Mouse (Mus musculus) megakaryocyte, adult 5-6 weeks (primary cell): ENCODE data around the gene Pcsk6. TPM values are rescaled to one million over a fixed set of nuclear protein-coding genes. Genes with fewer than 3 reads are reported as not detected.
"Not testable (repeated sequence)": the region's sequence is repeated elsewhere in the genome, so short reads cannot be mapped to it uniquely, and the experiment has no call there.

Experiments used
- ATAC-seq: 2 replicates; pipeline ENCODE4 v1.8.0; 2016; ENCODE audit warnings: mild to moderate bottlenecking, inconsistent platforms; ENCODE audit not compliant: poor library complexity, severe bottlenecking
- total RNA-seq, 2 experiments: library from RNA; stranded (forward) in 1 of 2; stranded (reverse) in 1 of 2; fragments of 153-499, 151-499 nt in 1 of 2; fragments of 221-1000, 200-1000 nt in 1 of 2; gene quantifications; 2 replicates each; pipeline versions ENCODE4 v1.2.3 to v1.2.4; 2015 to 2017

Gene Pcsk6
- total RNA-seq, 2 experiments from 2014 or later, result not detected

DNA sequence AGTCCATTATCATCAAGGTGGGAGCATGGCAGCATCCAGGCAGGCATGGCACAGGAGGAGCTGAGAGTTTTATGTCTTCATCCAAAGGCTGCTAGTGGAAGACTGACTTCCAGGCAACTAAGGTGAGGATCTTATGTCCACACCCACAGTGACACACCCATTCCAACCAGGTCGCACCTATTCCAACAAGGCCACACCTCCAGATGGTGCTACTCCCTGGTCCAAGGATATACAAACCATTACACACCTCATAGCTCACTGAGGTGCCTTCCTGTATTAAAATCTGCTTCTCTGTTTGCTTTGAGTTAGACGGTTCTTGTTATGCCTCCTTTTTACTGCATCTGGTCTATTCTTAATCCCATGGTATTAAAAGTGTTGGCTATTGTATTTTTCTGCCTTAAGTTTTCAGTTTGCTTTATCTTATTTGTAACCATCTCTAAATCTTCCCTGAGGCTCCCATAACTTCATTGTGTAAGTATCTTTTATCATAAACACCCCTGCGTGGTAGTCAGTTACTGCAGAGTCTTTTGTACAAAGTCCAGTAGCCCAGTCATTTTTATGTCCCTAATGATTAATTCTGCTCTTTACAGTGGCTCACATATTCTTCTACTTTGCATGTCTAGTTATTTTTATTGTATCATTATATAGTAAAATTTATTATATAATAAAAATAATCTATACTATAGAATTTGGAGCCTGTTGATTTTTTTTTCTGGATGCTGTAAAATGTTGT, 72.9 kb downstream of the Pcsk6 start:
- ATAC-seq, result not testable (repeated sequence)

DNA sequence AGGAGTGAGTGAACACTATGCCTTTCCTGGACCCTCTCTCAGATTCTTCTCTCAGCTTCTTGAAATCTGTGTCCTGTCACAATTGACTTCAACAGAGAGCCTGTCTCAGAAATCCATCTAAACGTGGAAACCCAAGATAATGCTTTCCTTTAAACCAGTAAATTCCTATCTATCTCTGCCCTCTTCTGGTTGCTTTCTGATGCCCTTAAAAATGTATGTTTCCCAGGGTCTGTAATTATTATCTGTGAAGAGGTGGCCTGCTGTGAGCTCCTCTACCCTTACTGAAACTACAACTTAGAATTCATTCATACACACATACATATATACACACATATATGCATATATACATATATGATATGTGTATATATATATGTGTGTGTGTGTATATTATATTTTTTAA, 73.7 kb downstream of the Pcsk6 start:
- no peak for ATAC-seq

DNA sequence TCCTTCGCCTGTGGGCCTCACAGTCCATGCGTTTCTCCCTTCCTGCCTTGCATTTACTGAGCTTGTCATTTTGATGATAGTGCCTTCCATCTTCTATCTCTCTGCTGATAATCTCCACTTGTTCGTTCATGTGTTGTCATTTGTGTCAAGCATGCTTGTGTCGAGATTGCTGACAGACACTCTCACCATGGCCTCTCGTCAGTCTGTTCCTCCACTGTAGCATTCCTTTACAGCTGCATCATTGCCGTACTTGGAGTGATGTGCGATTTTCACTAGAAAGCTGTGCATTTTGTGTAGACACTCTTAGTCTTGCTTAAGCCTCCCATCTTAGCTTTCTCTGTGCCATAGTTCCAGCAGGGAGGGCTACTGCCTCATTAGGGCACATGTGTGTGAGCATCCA, 79.5 kb downstream of the Pcsk6 start:
- ATAC-seq, result no peak

DNA sequence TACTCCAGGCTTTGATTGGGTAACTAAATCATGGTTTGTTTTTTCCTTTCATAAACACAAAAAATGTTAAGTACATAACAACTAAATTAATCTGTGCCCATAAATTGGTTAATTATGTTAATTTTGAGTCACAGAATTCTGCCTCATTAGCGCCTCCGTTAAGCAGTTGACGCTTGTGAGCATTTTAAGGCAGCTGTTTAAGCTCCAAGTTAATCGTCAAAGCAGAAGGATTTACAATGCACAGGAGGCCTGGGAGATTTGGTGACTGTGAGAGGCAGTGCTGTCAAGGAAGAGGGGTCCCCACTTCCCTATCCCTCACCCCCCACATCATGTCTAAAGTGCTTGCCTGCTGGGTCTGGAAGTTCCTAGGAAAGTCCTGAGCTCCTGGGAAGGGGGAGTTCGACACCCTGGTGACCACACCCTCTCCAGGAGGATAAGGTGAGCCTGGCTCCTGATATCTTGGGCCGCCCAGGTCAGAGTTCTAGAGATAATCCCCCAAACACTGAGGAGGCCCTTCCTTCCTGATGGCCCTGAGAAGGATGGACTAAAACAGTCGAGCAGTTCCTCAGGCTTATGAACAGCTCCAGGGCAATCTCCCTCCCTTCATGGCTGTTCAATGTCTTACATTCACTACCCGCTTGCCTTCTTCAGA, 83.9 kb downstream of the Pcsk6 start:
- ATAC-seq, result no peak

GRCm38 (mm10) chr7:65946397-65946796, 84.9 kb downstream of the Pcsk6 start:
- no peak for ATAC-seq

DNA sequence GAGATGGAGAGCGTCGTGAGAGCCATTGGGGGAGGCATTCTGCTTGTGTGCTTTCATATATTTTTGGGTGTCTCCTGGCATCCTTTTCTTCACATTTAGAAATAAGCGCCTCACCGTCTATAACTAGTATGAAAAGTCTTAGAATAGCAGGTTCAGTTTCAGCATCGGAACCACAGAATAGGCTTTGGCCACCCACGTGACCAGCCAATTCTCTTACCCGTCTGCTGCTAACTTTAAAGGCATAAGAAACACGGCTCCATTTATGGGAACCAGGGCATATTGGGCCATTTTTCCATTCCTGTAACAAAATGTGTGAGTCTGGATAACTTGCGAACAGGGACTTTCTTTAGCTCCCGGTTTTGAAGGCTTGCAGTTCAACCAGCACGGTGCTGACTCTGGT, 87.4 kb downstream of the Pcsk6 start:
- no peak for ATAC-seq

- no peak for ATAC-seq
Measured at GRCm38 (mm10) chr7:65954583-65954982, 93.0 kb downstream of the Pcsk6 start.

DNA sequence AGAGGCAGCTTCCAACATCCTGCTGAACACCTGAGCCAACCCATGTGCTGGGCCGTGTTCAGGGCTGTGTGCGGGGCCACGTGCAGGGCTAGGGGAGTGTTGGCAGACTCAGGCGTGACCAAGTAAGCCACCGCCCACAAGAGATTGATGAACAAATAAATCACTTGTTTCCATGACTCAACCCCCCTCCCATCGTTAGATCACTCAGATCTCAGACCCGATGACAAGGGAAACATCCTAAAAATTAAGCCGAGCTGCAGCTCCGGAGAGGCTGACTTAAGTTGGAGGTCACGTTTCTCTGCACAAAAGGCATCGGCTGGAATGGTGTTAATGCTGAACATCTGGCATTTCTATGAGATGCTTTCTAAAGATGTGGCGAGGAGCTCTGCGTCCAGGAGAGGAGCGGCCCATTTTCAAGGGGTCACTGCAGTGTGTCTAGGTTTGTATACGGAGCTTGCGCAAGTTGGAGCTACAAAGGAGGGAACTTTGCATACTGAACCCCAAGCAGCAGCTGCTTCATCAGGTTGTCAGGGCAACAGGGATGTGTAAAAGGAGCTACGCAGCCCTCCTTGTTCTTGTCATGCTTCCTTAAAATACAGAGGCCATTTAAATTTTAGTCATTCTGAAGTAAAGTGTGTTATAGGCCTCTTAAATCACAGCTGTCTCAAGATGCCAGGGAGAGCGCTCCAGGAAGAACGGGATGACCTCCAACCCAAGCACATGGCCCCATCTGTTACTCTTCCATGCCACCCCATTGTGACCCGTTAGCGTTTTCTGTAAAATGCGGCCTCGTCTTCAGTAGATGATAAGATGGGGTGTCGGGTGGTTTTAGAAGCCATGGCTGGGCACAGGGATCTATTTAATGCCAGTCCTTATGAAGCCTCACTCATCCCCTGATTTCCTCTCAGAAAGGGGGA, 94.0 kb downstream of the Pcsk6 start:
- ATAC-seq, result no peak

- no peak for ATAC-seq
Measured at GRCm38 (mm10) chr7:65957245-65957644, 95.7 kb downstream of the Pcsk6 start.

- no peak for ATAC-seq
Measured at GRCm38 (mm10) chr7:65958105-65958504, 96.6 kb downstream of the Pcsk6 start.

- no peak for ATAC-seq
Measured at GRCm38 (mm10) chr7:65959221-65959924, 97.8 kb downstream of the Pcsk6 start.

DNA sequence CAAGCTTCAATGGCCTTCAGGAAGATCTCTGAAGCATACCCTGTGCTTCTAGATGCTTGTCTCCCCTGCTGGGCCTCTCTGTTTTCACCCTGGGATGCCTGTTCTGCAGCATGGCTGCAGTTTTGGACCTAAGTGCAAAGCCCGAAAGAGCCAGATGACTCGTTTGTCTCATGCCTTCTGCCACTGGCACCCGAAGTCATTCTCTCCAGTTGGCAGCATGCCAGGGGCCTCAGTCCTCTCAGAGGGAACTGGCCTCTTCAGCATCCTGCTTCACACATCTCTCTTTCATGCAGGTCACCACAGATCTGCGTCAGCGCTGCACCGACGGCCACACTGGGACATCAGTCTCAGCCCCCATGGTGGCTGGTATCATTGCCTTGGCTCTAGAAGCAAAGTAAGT, 101.1 kb downstream of the Pcsk6 start:
- ATAC-seq, result no peak

DNA sequence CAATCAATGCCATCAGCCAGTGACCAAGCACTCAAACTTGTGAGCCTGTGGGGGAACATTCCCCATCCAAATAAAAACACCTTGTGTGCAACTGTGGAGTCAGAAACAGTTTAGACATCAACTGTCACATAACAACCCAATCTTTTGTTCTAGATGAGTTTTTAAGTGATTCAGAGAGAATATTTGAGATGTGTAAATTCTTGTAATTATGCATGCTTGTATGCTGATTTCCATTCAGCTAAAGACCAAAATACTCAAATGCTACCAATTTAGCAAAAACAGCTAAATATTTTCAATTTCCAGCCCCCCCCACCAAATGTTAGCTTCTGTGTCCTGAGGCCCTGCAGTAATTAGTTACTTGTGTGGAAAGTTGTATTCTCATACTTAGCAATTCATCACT, 102.9 kb downstream of the Pcsk6 start:
- no peak for ATAC-seq

DNA sequence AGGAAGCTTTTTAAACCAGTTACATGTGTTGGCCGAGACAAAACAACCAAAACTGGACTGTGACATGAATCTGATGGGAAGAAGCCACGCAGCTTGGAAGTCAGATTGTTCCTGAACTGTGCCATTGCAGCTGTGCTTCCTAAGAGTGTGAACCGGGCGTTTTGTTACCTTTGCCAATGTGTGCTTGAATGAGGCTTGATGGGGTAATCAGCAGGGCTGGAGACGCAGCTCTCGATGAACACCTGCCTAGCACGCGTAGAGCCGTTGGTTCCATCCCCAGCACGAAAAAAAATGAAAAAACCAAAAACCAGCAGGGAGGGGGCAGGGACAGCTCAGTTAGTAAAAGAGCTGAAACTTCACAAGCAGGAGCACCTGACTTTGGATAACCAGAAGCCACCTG, 109.8 kb downstream of the Pcsk6 start:
- no peak for ATAC-seq

- no peak for ATAC-seq
Measured at GRCm38 (mm10) chr7:65977286-65977685, 115.8 kb downstream of the Pcsk6 start.

DNA sequence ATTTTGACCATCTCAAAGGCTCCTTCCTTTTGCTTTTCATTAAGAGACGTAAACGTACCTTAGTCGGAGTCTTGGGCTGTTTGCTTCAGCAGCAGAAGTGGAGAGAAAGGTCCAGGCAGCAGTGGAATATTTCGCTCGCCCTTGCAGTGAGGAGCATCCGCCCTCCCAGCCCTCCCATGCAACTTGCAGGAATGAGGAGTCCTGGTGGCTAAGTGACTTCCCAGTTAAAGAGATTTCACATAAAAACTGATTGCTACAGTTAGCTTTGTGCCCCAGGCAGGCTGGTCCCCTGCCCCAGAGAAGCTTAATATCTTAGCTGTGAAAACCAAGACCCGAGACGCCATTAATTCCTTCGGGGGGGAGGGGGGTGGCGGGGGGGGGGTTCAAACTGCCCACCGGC, 116.4 kb downstream of the Pcsk6 start:
- ATAC-seq, result no peak

DNA sequence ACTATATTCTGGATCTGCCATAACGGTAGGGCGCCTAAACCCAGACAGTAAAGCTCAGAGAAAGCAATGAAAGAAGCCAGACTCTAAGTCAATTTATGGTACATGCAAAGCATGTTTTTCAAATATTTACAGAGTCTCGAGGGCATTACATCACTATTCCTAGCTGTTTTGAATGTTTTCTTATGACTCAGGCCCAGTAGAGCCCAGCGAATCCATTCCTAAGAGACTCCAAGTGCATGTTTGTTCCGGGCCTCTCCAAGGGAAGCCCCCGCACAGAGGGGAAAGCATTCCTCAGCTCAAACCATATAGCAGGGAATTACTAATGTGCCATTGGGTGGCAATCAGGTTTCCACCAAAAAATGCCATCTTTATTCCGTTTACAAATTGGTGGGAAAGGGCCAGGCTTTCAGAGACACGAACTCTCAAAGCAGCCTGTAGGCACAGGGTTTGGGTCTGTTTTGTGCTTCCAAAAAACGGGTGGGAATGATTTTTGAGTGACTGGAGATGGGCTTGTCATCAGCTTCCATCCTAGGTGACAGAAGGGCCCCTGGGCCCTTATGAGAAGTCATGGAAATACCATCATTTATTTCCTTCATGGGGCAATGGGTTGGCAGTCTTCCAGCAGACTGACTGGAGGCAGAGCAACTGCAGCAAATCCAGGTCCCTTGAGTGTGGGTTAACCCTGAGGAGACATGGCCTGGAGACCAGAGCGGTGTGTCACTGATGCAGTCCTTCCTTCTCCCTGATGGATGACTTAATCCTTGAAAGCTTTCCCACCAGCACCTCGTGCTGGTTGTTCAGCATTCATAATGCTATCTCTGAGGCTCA, 117.7 kb downstream of the Pcsk6 start:
- ATAC-seq, result no peak

- ATAC-seq, result no peak
Measured at GRCm38 (mm10) chr7:65980000-65980399, 118.5 kb downstream of the Pcsk6 start.

GRCm38 (mm10) chr7:65982057-65982456, 120.5 kb downstream of the Pcsk6 start:
- no peak for ATAC-seq

GRCm38 (mm10) chr7:65988249-65988648, 126.7 kb downstream of the Pcsk6 start:
- no peak for ATAC-seq
